Mouse (Mus musculus): ENCODE measurements around the gene Fgf23. TPM values are rescaled to one million over a fixed set of nuclear protein-coding genes. Genes with fewer than 3 reads are reported as not detected.

Fgf23 gene
- polyA plus RNA-seq, 1 experiment from 2014 or later = not detected

Other genes with a start within 250 kb of the Fgf23 start
- 316 and 328 TPM in 2 replicates for gene Ndufa9, start 223.8 kb upstream of the Fgf23 start, polyA plus RNA-seq (2015; fragmentation: Nextera tagmentation; extraction: Ambion mirVana)
- gene Akap3, start 219.8 kb upstream of the Fgf23 start, polyA plus RNA-seq (2015; fragmentation: Nextera tagmentation; extraction: Ambion mirVana) = not detected in 2 replicates
- gene Dyrk4, start 151.1 kb upstream of the Fgf23 start, polyA plus RNA-seq (2015; fragmentation: Nextera tagmentation; extraction: Ambion mirVana) = not detected in 2 replicates
- 35.2 and 37.1 TPM in 2 replicates for gene Rad51ap1, start 133.3 kb upstream of the Fgf23 start, polyA plus RNA-seq (2015; fragmentation: Nextera tagmentation; extraction: Ambion mirVana)
- 20.7 and 23.1 TPM in 2 replicates for gene D6Wsu163e, start 132.9 kb upstream of the Fgf23 start, polyA plus RNA-seq (2015; fragmentation: Nextera tagmentation; extraction: Ambion mirVana)
- gene Fgf6, start 57.3 kb upstream of the Fgf23 start, polyA plus RNA-seq (2015; fragmentation: Nextera tagmentation; extraction: Ambion mirVana) = not detected in 2 replicates
- 4.1 and 4.6 TPM in 2 replicates for gene Tigar, start 36.7 kb downstream of the Fgf23 start, polyA plus RNA-seq (2015; fragmentation: Nextera tagmentation; extraction: Ambion mirVana)
- 822 and 875 TPM in 2 replicates for gene Ccnd2, start 79.3 kb downstream of the Fgf23 start, polyA plus RNA-seq (2015; fragmentation: Nextera tagmentation; extraction: Ambion mirVana)

Data from intestine, embryonic 16.5 days (tissue).